ENCODE assay signal across 21 mouse cellular contexts in the genomic region with DNA sequence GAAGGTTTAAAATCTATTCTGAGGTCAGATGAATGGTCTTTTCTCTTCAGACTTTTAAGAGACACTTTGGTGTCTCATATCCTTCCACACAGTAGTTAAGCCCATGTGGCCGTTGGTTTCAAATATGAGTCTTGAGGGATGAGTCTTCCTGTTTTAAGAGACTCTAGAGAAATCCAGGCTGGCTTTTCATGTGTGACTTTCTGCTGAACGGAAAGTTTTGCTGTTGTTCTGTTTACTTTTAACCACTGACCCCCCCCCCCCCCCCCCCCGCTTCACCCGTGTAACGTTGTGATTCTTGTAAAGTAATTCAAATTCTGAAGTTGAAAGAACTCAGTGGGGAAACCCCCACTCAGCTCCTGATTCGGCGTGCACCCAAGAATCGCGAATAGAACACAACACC.
A peak's percentile ranks its signal among the peaks of the same experiment; 100 is the strongest.
DNase-seq lines count a peak whose midpoint lies in the region; ATAC-seq and TF ChIP-seq lines count a peak whose summit lies in the region.
"Had no signal": no experiment of that assay in that cellular context is flagged by ENCODE, and none has a peak within 500 bp of the region (broad histone marks: within the 10 kb centered on the region; RNA-seq: fewer than 3 reads in every experiment).

No protein-coding gene starts in this region.

- H3K4me1 ChIP-seq in CH12.LX (ENCODE audit: control insufficient read depth in 1 of 2, insufficient read depth in 2 of 2) = peaks cover 0 to 20% of the 10 kb centered on the region in 2 experiments; a peak in 2 of 4 replicates
- H3K4me1 ChIP-seq in hindbrain, embryonic 12.5 days = peaks cover 24% of the 10 kb centered on the region

- TF ChIP-seq RAD21 in CH12.LX (IDR thresholded peaks at IDR 0.05; ENCODE audit: low read depth, low read length) = no peak

- no peaks in the 10 kb centered on the region for H3K36me3 ChIP-seq in CH12.LX (replicated peaks in 1 of 2; ENCODE audit: control insufficient read depth in 1 of 2, insufficient read depth in 1 of 2, low read length in 1 of 2)
- H3K36me3 ChIP-seq in hindbrain, embryonic 12.5 days = no peaks in the 10 kb centered on the region
- H3K36me3 ChIP-seq: embryonic facial prominence, embryonic 13.5 days; forebrain, embryonic 12.5 days; heart, embryonic 13.5 days had no signal

- no peak for TF ChIP-seq POLR2A in CH12.LX (IDR thresholded peaks at IDR 0.05; ENCODE audit: low read depth, low read length)

- no peaks in the 10 kb centered on the region for H3K27me3 ChIP-seq in CH12.LX (replicated peaks)
- H3K27me3 ChIP-seq in hindbrain, embryonic 12.5 days = no peaks in the 10 kb centered on the region
- H3K27me3 ChIP-seq: embryonic facial prominence, embryonic 13.5 days; forebrain, embryonic 12.5 days; heart, embryonic 13.5 days had no signal

- no peak for TF ChIP-seq CTCF in CH12.LX (conservative IDR thresholded peaks at IDR 0.05 in 1 of 2, IDR thresholded peaks at IDR 0.05 in 1 of 2; ENCODE audit: low read depth in 2 of 2, low read length in 2 of 2)

- dilution Hi-C loops in CH12.LX (cut with MboI; ENCODE audit: extremely low pct_ligation_motif_present, extremely low pct_unique_long_range_greater_than_20kb, low sequenced_read_pairs) = no loop called here

- ATAC-seq in hindbrain, embryonic 12.5 days (ENCODE audit: low FRiP score) = no peak
- ATAC-seq: forebrain, postnatal 0 days; intestine, postnatal 0 days had no signal

- no peak overlapping the region for H3K9ac ChIP-seq in CH12.LX (ENCODE audit: insufficient read depth, low read depth)
- H3K9ac ChIP-seq in hindbrain, embryonic 12.5 days = no peak overlapping the region
- H3K9ac ChIP-seq: embryonic facial prominence, embryonic 13.5 days; forebrain, embryonic 12.5 days; forebrain, postnatal 0 days; heart, embryonic 13.5 days; hindbrain, embryonic 14.5 days had no signal

- no peak for TF ChIP-seq EP300 in CH12.LX (IDR thresholded peaks at IDR 0.05; ENCODE audit: low read length)

- H3K79me2 ChIP-seq in CH12.LX (replicated peaks; ENCODE audit: control insufficient read depth, extremely low read depth, insufficient read depth, poor library complexity, severe bottlenecking) = no peaks in the 10 kb centered on the region

- no peak overlapping the region for H3K4me2 ChIP-seq in CH12.LX (ENCODE audit: insufficient read depth, low read depth, poor library complexity, severe bottlenecking)
- H3K4me2 ChIP-seq in hindbrain, embryonic 12.5 days (replicated peaks) = no peak overlapping the region
- H3K4me2 ChIP-seq: embryonic facial prominence, embryonic 13.5 days; forebrain, embryonic 12.5 days; heart, embryonic 13.5 days; hindbrain, embryonic 14.5 days had no signal

- 63% methylated on average over 9 of the region's 9 CpGs for WGBS in hindbrain, embryonic 12.5 days

- in situ Hi-C loops in CH12.LX (cut with MboI; ENCODE audit: low pct_ligation_motif_present, low pct_unique_long_range_greater_than_20kb, low sequenced_read_pairs) = no loop called here

- no peak overlapping the region for H3K4me3 ChIP-seq in CH12.LX (replicated peaks in 1 of 3; ENCODE audit: low read depth in 2 of 3, low read length in 2 of 3, poor library complexity in 1 of 3)
- H3K4me3 ChIP-seq in hindbrain, embryonic 12.5 days = no peak overlapping the region
- H3K4me3 ChIP-seq: embryonic facial prominence, embryonic 13.5 days; forebrain, embryonic 12.5 days; gastrocnemius, adult 2 months; heart, embryonic 13.5 days had no signal

- H3K27ac ChIP-seq in CH12.LX (ENCODE audit: insufficient read depth, low read depth) = no peak overlapping the region
- no peak overlapping the region for H3K27ac ChIP-seq in hindbrain, embryonic 12.5 days
- H3K27ac ChIP-seq: embryonic facial prominence, embryonic 13.5 days; forebrain, embryonic 12.5 days; gastrocnemius, adult 2 months; hindbrain, embryonic 14.5 days had no signal

- DNase-seq in thymus, postnatal 25 days = peak; percentile 9
- DNase-seq in thymus, postnatal 10 days (ENCODE audit: low spot score in 2 of 2) = no peak
- peak; percentile 29 for DNase-seq in CH12.LX (ENCODE audit: extremely low read depth)
- peak; percentile 70 for DNase-seq in induced T-regulatory cell, adult 2 months (ENCODE audit: low read depth)
- DNase-seq in yolk sac, embryonic 10.5 days (ENCODE audit: low spot score) = no peak
- no peak for DNase-seq in frontal cortex, postnatal 25 days (ENCODE audit: low spot score in 2 of 2)
- DNase-seq: adrenal gland, postnatal 14 days; cerebellum, adult 11-12 months; cerebellum, adult 9-11 months; cerebellum, postnatal 36 days; forebrain, postnatal 0 days; gastrocnemius, adult 2 months; gastrocnemius, postnatal 25 days; heart, postnatal 10 days; heart, postnatal 4 days had no signal

- H3K9me3 ChIP-seq in CH12.LX (replicated peaks; ENCODE audit: low read length) = peaks cover 22% of the 10 kb centered on the region
- H3K9me3 ChIP-seq in hindbrain, embryonic 12.5 days (replicated peaks) = no peaks in the 10 kb centered on the region
- H3K9me3 ChIP-seq: embryonic facial prominence, embryonic 13.5 days; forebrain, embryonic 12.5 days; heart, embryonic 13.5 days had no signal

TF ChIP-seq in CH12.LX, 34 proteins besides CTCF, POLR2A, EP300 and RAD21:
- no peak for TF ChIP-seq MAX (IDR thresholded peaks at IDR 0.05; ENCODE audit: low read length)
- no peak for TF ChIP-seq PAX5 (IDR thresholded peaks at IDR 0.05; ENCODE audit: low read length)
- TF ChIP-seq GABPA (IDR thresholded peaks at IDR 0.05; ENCODE audit: insufficient replicate concordance, low read depth, low read length) = no peak
- no peak for TF ChIP-seq ZKSCAN1 (IDR thresholded peaks at IDR 0.05; ENCODE audit: borderline replicate concordance, low read depth, low read length)
- TF ChIP-seq USF1 (IDR thresholded peaks at IDR 0.05; ENCODE audit: low read depth, low read length) = no peak
- no peak for TF ChIP-seq MAFK (IDR thresholded peaks at IDR 0.05; ENCODE audit: insufficient replicate concordance, low read length)
- no peak for TF ChIP-seq CHD1 (IDR thresholded peaks at IDR 0.05; ENCODE audit: low read depth, low read length)
- TF ChIP-seq MXI1 (IDR thresholded peaks at IDR 0.05; ENCODE audit: low read depth, low read length) = no peak
- no peak for TF ChIP-seq JUND (conservative IDR thresholded peaks at IDR 0.05; ENCODE audit: low read depth, low read length)
- no peak for TF ChIP-seq NELFE (IDR thresholded peaks at IDR 0.05; ENCODE audit: low read depth, low read length)
- no peak for TF ChIP-seq POLR2AphosphoS2 (IDR thresholded peaks at IDR 0.05; ENCODE audit: low read depth, low read length)
- no peak for TF ChIP-seq JUN (IDR thresholded peaks at IDR 0.05; ENCODE audit: insufficient read depth, low read depth, low read length)
- no peak for TF ChIP-seq TCF12 (IDR thresholded peaks at IDR 0.05; ENCODE audit: low read depth, low read length)

Comparison
In these comparisons a context has a peak if more than half of its experiments do, and no peak if none do; other contexts are left out.
1. DNase-seq: peak in thymus, postnatal 25 days (single experiment), CH12.LX (single experiment) and induced T-regulatory cell, adult 2 months (single experiment); none in thymus, postnatal 10 days (0 of 2), yolk sac, embryonic 10.5 days (single experiment) and frontal cortex, postnatal 25 days (0 of 2).